Mouse (Mus musculus): Measurements from ENCODE around the gene Chrna9. TPM values are rescaled to one million over a fixed set of nuclear protein-coding genes. Genes with fewer than 3 reads are reported as not detected.

Chrna9 gene
- polyA plus RNA-seq, 1 experiment, result not detected

DNA sequence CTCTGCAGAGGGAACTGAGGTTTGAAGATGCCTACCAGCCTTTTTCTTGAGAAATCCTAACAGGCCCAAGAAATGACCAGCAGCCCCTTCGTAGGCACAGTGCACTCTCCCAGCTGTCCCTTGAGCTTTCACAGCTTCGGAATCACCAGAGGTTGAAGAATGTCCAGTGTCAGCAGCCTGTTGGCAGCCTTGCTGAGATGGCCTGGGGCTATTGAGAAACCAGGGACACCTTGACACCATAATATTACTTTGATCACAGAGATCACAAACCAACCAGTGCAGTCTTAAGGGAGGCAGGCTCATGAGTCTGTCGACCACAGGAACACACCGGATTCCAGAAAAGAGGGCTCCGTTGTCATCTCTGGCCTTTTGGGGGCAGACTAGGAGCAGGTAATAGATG is 66.5 kb downstream of the Chrna9 start:
- Histone ChIP-seq H3K36me3 (ENCODE audit: control insufficient read depth, insufficient read depth) (no peaks in the 10 kb centered on the region), H3K4me3 (no peak overlapping the region), H3K27me3 (ENCODE audit: control insufficient read depth, insufficient read depth, insufficient read length) (no peaks in the 10 kb centered on the region), H3K79me2 (ENCODE audit: control insufficient read depth, insufficient read depth) (no peaks in the 10 kb centered on the region), H3K4me2 (ENCODE audit: low read depth) (no peak overlapping the region), H3ac (ENCODE audit: control insufficient read depth, insufficient read length) (no peak overlapping the region)
- TF ChIP-seq POLR2AphosphoS2 (IDR thresholded peaks at IDR 0.05; ENCODE audit: insufficient read length, low read depth) (no peak), POLR2A (IDR thresholded peaks at IDR 0.05; ENCODE audit: insufficient read length, low read depth) (no peak), TCF12 (IDR thresholded peaks at IDR 0.05; ENCODE audit: insufficient read depth, poor library complexity, severe bottlenecking) (no peak), USF1 (IDR thresholded peaks at IDR 0.05; ENCODE audit: low read depth) (no peak), CEBPB (IDR thresholded peaks at IDR 0.05; ENCODE audit: insufficient read depth, poor library complexity, severe bottlenecking) (no peak), MYOG (IDR thresholded peaks at IDR 0.05; ENCODE audit: control insufficient read depth in 1 of 3, insufficient read depth in 1 of 3, insufficient read length in 2 of 3, low read depth in 2 of 3) (no peak), MAX (IDR thresholded peaks at IDR 0.05; ENCODE audit: low read depth) (no peak), MYOD1 (IDR thresholded peaks at IDR 0.05; ENCODE audit: control insufficient read depth in 1 of 3, insufficient read length in 2 of 3, low read depth in 2 of 3) (no peak), E2F4 (IDR thresholded peaks at IDR 0.05; ENCODE audit: insufficient read depth) (no peak), TCF3 (IDR thresholded peaks at IDR 0.05; ENCODE audit: insufficient read length, low read depth) (no peak), REST (IDR thresholded peaks at IDR 0.05; ENCODE audit: insufficient read depth, insufficient read length) (no peak), SRF (IDR thresholded peaks at IDR 0.05; ENCODE audit: control insufficient read depth, insufficient read length, low read depth) (no peak)

DNA sequence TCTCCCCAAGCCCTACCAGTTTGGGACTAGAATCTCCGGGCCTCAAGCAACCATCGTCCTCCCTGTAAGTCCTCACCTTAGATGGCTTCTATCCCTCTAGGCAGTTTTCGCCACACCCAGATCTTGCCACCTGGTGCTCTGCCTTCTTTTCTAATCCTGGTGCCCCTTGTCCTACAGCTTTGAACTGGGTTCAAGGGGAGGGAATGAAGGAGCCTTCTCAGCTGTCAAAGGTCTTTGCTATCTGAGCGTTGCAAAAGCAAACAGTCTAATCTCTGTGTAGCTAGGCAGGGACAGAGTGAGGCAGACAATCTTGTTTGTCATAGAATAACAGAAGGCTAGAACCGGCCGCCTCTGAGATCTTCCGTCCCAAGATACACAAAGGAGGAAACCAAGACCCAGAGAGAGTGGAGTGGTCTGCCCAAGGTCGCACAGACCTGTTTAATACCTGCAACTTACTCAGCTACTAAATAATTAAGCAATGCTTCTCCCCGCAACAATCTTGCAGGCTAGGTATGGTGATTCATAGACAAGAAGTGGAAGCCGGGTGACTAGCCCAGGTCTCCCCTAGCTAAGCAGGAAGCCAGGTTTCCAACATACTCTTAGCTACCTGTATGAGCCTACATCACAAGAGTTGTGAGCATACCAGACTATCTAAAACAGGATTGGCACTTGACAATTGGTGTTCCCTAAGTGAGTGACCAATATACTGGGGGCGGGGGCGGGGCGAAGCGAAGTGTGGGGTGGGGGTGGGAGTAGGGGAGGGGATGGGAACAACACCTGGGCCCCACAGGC is 69.6 kb downstream of the Chrna9 start, which contains the start of gene 9130230L23Rik:
9130230L23Rik (minus strand) TSS at position 152 of the 792 bp plus-strand sequence.
- no peak for TF ChIP-seq REST (IDR thresholded peaks at IDR 0.05; ENCODE audit: insufficient read depth, insufficient read length)
- no peak for TF ChIP-seq E2F4 (IDR thresholded peaks at IDR 0.05; ENCODE audit: insufficient read depth)
- no peak for TF ChIP-seq SRF (IDR thresholded peaks at IDR 0.05; ENCODE audit: control insufficient read depth, insufficient read length, low read depth)
- no peak for TF ChIP-seq USF1 (IDR thresholded peaks at IDR 0.05; ENCODE audit: low read depth)
- no peak for TF ChIP-seq MYOG (IDR thresholded peaks at IDR 0.05; ENCODE audit: control insufficient read depth in 1 of 3, insufficient read depth in 1 of 3, insufficient read length in 2 of 3, low read depth in 2 of 3)
- TF ChIP-seq POLR2A (IDR thresholded peaks at IDR 0.05; ENCODE audit: insufficient read length, low read depth), result no peak
- TF ChIP-seq CEBPB (IDR thresholded peaks at IDR 0.05; ENCODE audit: insufficient read depth, poor library complexity, severe bottlenecking), result no peak
- no peak for TF ChIP-seq MAX (IDR thresholded peaks at IDR 0.05; ENCODE audit: low read depth)
- TF ChIP-seq POLR2AphosphoS2 (IDR thresholded peaks at IDR 0.05; ENCODE audit: insufficient read length, low read depth), result no peak
- TF ChIP-seq TCF12 (IDR thresholded peaks at IDR 0.05; ENCODE audit: insufficient read depth, poor library complexity, severe bottlenecking), result no peak
- H3K4me2 ChIP-seq (ENCODE audit: low read depth), result no peak within 1 kb of the TSS
- no peak within 1 kb of the TSS for H3ac ChIP-seq (ENCODE audit: control insufficient read depth, insufficient read length)
- H3K79me2 ChIP-seq (ENCODE audit: control insufficient read depth, insufficient read depth), result no peaks in the 10 kb centered on the region
- no peaks in the 10 kb centered on the region for H3K36me3 ChIP-seq (ENCODE audit: control insufficient read depth, insufficient read depth)
- no peak within 1 kb of the TSS for H3K4me3 ChIP-seq
- no peaks in the 10 kb centered on the region for H3K27me3 ChIP-seq (ENCODE audit: control insufficient read depth, insufficient read depth, insufficient read length)

DNA sequence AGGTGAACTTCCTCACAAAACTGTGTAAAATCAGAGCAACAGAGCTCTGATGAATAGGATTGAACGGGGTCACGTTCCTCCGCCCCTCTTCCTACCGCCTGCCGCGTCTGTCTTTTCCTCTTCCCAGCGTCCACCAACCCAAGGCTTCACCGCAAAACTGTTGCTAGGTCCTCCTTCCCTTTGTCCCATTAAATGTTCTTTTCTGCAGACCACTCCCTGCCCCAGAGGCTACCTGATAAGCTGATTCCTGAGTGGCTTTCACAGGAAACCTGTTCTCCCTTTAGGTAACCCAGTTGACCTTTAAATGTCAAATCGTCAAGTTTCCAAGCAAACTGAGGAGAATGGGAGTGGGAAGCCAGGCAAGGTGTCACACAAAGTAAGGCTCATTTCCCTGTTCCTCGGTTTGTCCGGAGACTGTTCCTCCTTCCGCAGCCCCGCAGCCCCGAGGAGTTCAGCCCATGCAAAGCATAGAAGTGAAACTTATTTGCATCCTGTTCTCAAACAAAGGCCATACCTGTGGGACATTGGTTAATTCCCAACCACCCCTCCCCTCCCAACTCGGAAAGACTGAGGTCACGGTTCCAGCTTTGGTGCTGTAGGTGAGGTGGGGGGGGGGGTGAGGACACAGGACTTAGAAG is 70.4 kb downstream of the Chrna9 start:
- TF ChIP-seq USF1 (IDR thresholded peaks at IDR 0.05; ENCODE audit: low read depth) (no peak), CEBPB (IDR thresholded peaks at IDR 0.05; ENCODE audit: insufficient read depth, poor library complexity, severe bottlenecking) (no peak), MYOD1 (IDR thresholded peaks at IDR 0.05; ENCODE audit: control insufficient read depth in 1 of 3, insufficient read length in 2 of 3, low read depth in 2 of 3) (no peak), TCF12 (IDR thresholded peaks at IDR 0.05; ENCODE audit: insufficient read depth, poor library complexity, severe bottlenecking) (no peak)
- H3ac ChIP-seq (ENCODE audit: control insufficient read depth, insufficient read length), result no peak overlapping the region
- no peaks in the 10 kb centered on the region for H3K36me3 ChIP-seq (ENCODE audit: control insufficient read depth, insufficient read depth)
- no peaks in the 10 kb centered on the region for H3K79me2 ChIP-seq (ENCODE audit: control insufficient read depth, insufficient read depth)
- H3K27me3 ChIP-seq (ENCODE audit: control insufficient read depth, insufficient read depth, insufficient read length), result no peaks in the 10 kb centered on the region
- H3K4me2 ChIP-seq (ENCODE audit: low read depth), result no peak overlapping the region
- H3K4me3 ChIP-seq, result no peak overlapping the region

DNA sequence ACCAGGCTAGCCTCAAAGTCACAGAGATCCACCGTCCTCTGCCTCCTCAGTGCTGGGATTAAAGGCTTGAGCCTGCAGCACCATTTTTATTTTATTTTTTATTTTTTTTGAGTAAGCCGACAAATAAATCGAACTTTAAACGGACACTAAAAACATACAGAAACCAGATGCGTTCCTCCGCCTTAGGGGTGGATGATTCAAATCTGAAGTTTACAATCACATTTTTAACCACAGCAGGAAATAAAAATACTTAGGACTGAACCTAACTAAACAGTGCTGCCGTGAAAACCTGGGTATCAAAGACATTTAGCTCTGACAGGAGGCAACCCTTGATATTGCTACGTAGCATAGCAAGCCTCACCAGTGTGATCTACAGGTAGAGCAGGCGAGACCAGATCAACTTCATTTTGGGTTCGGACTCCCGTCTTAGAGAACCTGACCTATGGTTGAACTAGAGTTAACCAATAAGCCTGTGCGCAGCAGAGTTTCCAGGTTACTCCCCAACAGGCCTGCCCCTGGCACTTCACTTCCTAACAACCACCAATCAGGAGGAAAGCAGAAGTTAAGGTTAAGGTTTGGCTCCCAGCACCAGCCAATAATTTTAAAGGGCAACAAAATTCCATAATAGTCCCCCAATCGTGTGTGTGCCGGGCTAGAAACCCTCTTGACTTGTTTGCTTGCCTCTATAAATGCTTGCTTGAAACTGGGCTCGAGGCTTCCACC is 73.7 kb downstream of the Chrna9 start:
- Histone ChIP-seq H3ac (ENCODE audit: control insufficient read depth, insufficient read length) (no peak overlapping the region), H3K27me3 (ENCODE audit: control insufficient read depth, insufficient read depth, insufficient read length) (no peaks in the 10 kb centered on the region), H3K4me2 (ENCODE audit: low read depth) (no peak overlapping the region), H3K4me3 (no peak overlapping the region), H3K79me2 (ENCODE audit: control insufficient read depth, insufficient read depth) (no peaks in the 10 kb centered on the region), H3K36me3 (ENCODE audit: control insufficient read depth, insufficient read depth) (no peaks in the 10 kb centered on the region)
- TF ChIP-seq MYOD1 (IDR thresholded peaks at IDR 0.05; ENCODE audit: control insufficient read depth in 1 of 3, insufficient read length in 2 of 3, low read depth in 2 of 3) (no peak), REST (IDR thresholded peaks at IDR 0.05; ENCODE audit: insufficient read depth, insufficient read length) (no peak), POLR2AphosphoS2 (IDR thresholded peaks at IDR 0.05; ENCODE audit: insufficient read length, low read depth) (no peak), TCF12 (IDR thresholded peaks at IDR 0.05; ENCODE audit: insufficient read depth, poor library complexity, severe bottlenecking) (no peak), CEBPB (IDR thresholded peaks at IDR 0.05; ENCODE audit: insufficient read depth, poor library complexity, severe bottlenecking) (no peak), MAX (IDR thresholded peaks at IDR 0.05; ENCODE audit: low read depth) (no peak), MYOG (IDR thresholded peaks at IDR 0.05; ENCODE audit: control insufficient read depth in 1 of 3, insufficient read depth in 1 of 3, insufficient read length in 2 of 3, low read depth in 2 of 3) (no peak), TCF3 (IDR thresholded peaks at IDR 0.05; ENCODE audit: insufficient read length, low read depth) (no peak), E2F4 (IDR thresholded peaks at IDR 0.05; ENCODE audit: insufficient read depth) (no peak), SRF (IDR thresholded peaks at IDR 0.05; ENCODE audit: control insufficient read depth, insufficient read length, low read depth) (no peak), USF1 (IDR thresholded peaks at IDR 0.05; ENCODE audit: low read depth) (no peak), POLR2A (IDR thresholded peaks at IDR 0.05; ENCODE audit: insufficient read length, low read depth) (no peak)
